Mouse (Mus musculus) hindbrain, embryonic 10.5 days (tissue): ENCODE measurements around the gene Erbb4. TPM values are rescaled to one million over a fixed set of nuclear protein-coding genes. Genes with fewer than 3 reads are reported as not detected.
A peak's percentile ranks its signal among the peaks of the same experiment; 100 is the strongest.

ENCODE experiments used
- DNase-seq: peaks from one replicate; pipeline ENCODE4 v3.0.0-alpha.2; 2017; ENCODE audit warnings: low spot score
- H3K27ac ChIP-seq: fragments of 300-500 bp; sonication (generic); 2 replicates; pipeline ENCODE4 v1.5.1; 2016; ENCODE audit warnings: mild to moderate bottlenecking, moderate library complexity
- H3K27me3 ChIP-seq: fragments of 300-500 bp; sonication (generic); 2 replicates; pipeline ENCODE4 v1.6.1; 2016; ENCODE audit warnings: mild to moderate bottlenecking; ENCODE audit not compliant: poor library complexity, insufficient read depth, severe bottlenecking
- H3K36me3 ChIP-seq: fragments of 300-500 bp; sonication (generic); 2 replicates; pipeline ENCODE4 v1.6.1; 2016; ENCODE audit warnings: mild to moderate bottlenecking, moderate library complexity
- H3K4me1 ChIP-seq: fragments of 300-500 bp; sonication (generic); replicated peaks from 2 replicates; pipeline ENCODE4 v1.6.1; 2016; ENCODE audit warnings: mild to moderate bottlenecking
- H3K4me3 ChIP-seq: fragments of 300-500 bp; sonication (generic); 2 replicates; pipeline ENCODE4 v1.5.1; 2016; ENCODE audit warnings: mild to moderate bottlenecking, moderate library complexity
- H3K9me3 ChIP-seq: fragments of 300-500 bp; sonication (generic); 2 replicates; pipeline ENCODE4 v1.6.1; 2016; ENCODE audit warnings: mild to moderate bottlenecking, moderate library complexity
- WGBS: fragments of 180-500 bp; shearing (Covaris S2); methylation state at CpG from one replicate; pipeline ENCODE4 v1.1.7; 2016; 5-methylcytosine and 5-hydroxymethylcytosine counted together
- polyA plus RNA-seq: library from polyadenylated mRNA; unstranded; fragments of >200 nt; fragmentation: Nextera tagmentation; extraction: Ambion mirVana; gene quantifications from 2 replicates; pipeline ENCODE4 v1.2.1, GENCODE M21; 2016

Erbb4 gene
- 2.3 and 3.8 TPM in 2 replicates for polyA plus RNA-seq

DNA sequence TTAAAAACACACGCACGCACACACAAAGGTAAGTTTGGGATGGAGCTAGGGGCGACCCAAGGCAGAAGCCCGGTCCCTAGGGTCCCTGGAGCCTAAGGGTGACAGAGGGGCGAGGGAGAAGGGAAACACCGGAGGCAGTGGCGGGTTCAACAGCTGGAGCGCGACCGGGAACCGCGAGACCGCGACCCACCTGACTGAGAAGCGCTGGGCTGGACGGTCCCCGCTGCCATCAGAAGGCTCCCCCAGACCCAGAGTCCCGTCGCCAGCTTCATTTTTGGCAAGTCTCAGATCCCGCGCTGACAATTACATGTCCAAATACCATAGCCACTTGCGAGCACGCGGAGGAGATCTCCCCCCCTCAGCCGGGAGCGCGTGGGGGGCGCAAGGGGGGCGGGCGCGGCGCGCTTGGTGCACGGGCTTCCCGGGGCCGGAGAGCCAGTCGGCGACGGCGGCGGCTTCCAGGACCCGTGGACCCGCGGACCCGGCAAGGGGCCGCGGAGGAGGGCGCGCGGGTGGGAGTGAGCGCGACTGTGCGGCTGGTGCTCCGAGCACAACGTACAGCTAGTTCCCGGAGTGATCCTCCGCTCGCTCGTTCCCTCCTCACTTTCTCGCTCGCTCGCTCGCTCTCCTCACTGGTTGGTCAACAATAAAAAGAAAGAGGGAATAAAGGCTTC is at the start of gene Erbb4:
TSS of gene Erbb4 (minus strand) at position 575 of the 674 bp plus-strand sequence.
- peaks cover 42% of the 10 kb centered on the region for H3K4me1 ChIP-seq
- WGBS: under 1% methylated on average over 63 of the region's 63 CpGs
- DNase-seq: peak; percentile 51
- no peaks in the 10 kb centered on the region for H3K9me3 ChIP-seq
- H3K4me3 ChIP-seq: peak within 1 kb of the TSS; percentile 82
- no peaks in the 10 kb centered on the region for H3K36me3 ChIP-seq
- peaks cover 33% of the 10 kb centered on the region for H3K27me3 ChIP-seq
- H3K27ac ChIP-seq: peak within 1 kb of the TSS; percentile 86

DNA sequence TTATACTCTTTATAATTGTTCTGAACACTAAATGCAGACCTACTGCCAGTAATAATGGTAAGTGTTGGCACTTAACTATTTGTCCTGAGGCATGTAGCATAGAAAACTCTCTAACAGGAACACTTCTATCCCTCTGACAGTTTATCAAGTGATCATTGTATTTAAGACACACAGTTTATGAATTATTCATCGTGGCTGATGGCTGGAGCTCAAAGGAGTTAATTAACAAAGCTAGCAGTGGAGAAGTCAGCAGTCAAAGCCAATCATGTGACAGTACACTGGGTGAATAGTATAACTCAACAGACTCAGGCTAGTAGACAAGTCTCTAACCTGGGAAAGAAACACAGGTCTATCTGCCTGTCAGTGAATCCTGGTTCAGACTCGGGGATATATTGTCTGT is 49.5 kb upstream of the Erbb4 start:
- no peak for DNase-seq
- H3K36me3 ChIP-seq: no peaks in the 10 kb centered on the region
- H3K27ac ChIP-seq: no peak overlapping the region
- WGBS: 65% methylated on average over 2 of the region's 2 CpGs
- H3K4me3 ChIP-seq: no peak overlapping the region
- peaks cover 5% of the 10 kb centered on the region; the same call in 1 of the 2 replicates for H3K4me1 ChIP-seq
- H3K27me3 ChIP-seq: no peaks in the 10 kb centered on the region
- H3K9me3 ChIP-seq: no peaks in the 10 kb centered on the region

DNA sequence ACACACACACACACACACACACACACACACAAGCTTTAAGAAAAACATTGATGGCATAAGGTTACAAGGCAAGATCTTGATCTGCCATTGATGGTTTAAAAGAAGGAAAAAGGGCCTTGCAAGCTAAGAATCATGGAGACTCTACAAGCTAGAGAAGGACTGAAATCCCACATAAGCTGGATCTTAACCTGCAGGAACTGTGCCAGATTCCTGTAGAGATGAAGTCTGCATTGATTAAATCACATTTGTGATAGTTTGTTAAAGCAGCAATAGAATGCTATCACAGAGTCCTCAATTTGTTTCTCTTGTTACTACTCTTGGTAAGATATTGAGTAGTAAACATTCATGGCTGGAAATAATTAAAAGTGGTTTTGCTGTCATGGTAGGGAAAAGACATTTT is 33.5 kb upstream of the Erbb4 start:
- H3K9me3 ChIP-seq: no peaks in the 10 kb centered on the region
- no peak overlapping the region for H3K4me3 ChIP-seq
- no peaks in the 10 kb centered on the region for H3K27me3 ChIP-seq
- DNase-seq: no peak
- no peak overlapping the region for H3K27ac ChIP-seq
- no peaks in the 10 kb centered on the region for H3K4me1 ChIP-seq
- no peaks in the 10 kb centered on the region for H3K36me3 ChIP-seq

DNA sequence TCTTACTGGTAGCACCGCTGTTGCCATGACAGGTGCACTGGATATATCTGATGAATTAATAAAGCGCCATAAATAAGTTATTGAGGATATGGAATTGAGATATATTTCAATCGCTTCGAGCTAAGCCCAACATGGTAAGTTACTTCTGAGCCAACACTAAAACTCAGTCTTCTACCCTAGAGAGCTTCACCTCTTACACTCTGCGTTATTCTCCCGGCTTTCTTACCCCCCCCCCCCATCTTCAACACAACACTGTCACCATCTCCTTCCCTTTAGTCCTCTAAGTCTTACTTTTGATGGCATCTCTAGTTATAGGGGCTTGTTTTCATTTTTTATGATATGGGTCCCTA is 31.6 kb upstream of the Erbb4 start:
- WGBS: 59% methylated on average over 6 of the region's 6 CpGs
- DNase-seq: no peak
- Histone ChIP-seq H3K27ac (no peak overlapping the region), H3K27me3 (no peaks in the 10 kb centered on the region), H3K4me3 (no peak overlapping the region), H3K9me3 (no peaks in the 10 kb centered on the region), H3K4me1 (no peaks in the 10 kb centered on the region), H3K36me3 (no peaks in the 10 kb centered on the region)

DNA sequence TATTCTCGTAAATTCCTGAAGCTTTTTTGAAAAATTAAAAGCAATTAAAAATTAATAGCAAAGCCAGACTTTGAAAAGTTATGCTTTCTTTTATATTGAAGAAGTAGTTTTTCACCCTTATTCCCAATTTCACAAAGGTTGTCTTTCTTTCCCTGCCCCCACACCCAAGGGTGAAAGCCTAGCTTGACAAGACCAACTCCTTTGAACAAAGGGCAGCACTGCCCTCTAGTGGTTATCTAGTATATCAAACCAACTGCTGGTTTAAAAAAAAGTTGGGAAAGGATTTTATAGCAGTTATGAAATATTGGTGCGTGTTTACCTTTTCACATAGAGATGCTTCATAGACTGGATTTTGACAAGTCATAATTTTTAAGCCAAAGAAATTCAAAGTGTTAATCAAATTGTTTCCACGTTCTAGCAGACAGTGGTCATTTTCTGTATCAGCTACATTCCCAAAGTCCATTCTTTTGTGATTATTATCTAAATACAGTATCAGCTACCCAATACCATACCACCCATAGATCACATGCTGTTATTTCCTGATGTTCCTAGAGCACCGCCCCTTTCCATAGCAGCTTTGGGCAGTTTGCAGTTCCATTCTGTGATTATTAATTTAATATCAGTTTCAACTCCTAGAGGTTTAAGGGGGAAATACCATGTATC is 31.1 kb upstream of the Erbb4 start:
- no peaks in the 10 kb centered on the region for H3K9me3 ChIP-seq
- no peak overlapping the region for H3K27ac ChIP-seq
- H3K4me3 ChIP-seq: no peak overlapping the region
- 38% methylated on average over 4 of the region's 4 CpGs for WGBS
- H3K27me3 ChIP-seq: no peaks in the 10 kb centered on the region
- peak; percentile 43 for DNase-seq
- no peaks in the 10 kb centered on the region for H3K36me3 ChIP-seq
- no peaks in the 10 kb centered on the region for H3K4me1 ChIP-seq

DNA sequence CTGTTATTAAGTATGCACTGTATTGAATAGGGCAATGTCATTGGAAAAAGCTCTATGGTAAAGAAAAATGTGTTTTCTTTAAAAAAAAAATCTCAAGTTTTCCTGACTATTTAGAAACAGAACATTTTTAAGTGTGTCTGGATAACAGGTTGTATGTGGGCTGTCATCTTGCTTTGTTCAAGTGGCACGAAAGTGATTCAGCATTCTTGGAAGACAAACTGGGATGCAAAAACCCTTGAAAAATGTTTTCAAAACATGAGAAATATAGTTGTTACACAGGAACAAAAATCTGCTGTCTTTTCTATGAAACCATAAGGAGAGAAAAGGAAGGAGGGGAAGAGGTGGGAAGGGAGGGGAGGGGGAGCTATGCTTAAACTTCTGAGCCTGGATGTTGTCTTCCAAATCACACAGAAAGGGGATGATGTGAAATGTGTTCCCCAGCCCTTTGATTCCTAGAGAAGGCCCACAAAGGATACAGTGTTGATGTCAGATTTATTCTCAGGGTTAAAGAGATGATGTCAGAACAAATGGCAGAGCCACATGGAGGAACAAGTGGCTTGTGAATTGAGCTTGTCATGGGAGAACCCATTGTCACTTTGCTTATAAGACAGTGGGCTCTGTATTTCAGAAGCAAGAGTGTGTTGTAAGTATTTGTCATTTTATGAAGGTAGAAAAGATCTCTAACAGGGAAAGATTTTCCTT is 16.4 kb upstream of the Erbb4 start:
- no peak for DNase-seq
- Histone ChIP-seq H3K9me3 (no peaks in the 10 kb centered on the region), H3K27ac (no peak overlapping the region), H3K36me3 (no peaks in the 10 kb centered on the region), H3K4me3 (no peak overlapping the region), H3K27me3 (no peaks in the 10 kb centered on the region), H3K4me1 (no peaks in the 10 kb centered on the region)
- WGBS: 94% methylated on average over 1 of the region's 1 CpGs

DNA sequence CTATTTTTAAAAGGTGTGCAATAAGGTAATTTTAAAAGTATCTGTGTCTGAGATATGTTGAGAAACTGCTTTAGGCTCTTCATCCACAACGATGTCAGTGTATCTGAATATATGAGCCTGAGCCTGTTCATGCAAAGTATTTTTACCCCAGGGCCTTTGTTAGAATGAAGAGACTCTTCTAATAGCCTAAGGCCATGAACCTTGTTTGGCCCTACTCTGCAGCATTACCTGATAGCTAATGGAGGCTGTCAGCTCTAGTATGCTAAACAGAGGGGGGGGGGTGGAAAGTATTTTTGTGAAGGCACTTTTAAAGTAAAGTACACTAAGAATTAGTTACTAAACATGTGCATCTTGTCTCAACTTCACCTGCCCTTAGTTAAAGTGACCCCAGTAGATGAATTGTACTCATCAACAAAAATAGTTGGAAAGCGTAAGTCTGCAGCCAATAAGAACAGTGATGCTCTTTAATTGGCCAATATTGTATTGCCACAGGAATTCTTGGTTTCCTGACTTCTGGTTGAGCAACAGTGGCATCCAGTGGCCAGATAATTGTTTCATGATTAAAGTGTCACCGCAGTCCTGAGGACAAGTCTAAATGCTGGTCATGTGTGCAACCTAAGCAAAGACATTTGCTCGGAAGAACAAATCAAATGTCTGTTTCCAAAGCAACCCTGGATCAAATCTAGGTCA is 10.5 kb upstream of the Erbb4 start:
- Histone ChIP-seq H3K9me3 (no peaks in the 10 kb centered on the region), H3K4me3 (no peak overlapping the region), H3K27ac (no peak overlapping the region), H3K27me3 (no peaks in the 10 kb centered on the region), H3K36me3 (no peaks in the 10 kb centered on the region), H3K4me1 (no peaks in the 10 kb centered on the region)
- WGBS: 85% methylated on average over 4 of the region's 4 CpGs
- DNase-seq: peak; percentile 3

DNA sequence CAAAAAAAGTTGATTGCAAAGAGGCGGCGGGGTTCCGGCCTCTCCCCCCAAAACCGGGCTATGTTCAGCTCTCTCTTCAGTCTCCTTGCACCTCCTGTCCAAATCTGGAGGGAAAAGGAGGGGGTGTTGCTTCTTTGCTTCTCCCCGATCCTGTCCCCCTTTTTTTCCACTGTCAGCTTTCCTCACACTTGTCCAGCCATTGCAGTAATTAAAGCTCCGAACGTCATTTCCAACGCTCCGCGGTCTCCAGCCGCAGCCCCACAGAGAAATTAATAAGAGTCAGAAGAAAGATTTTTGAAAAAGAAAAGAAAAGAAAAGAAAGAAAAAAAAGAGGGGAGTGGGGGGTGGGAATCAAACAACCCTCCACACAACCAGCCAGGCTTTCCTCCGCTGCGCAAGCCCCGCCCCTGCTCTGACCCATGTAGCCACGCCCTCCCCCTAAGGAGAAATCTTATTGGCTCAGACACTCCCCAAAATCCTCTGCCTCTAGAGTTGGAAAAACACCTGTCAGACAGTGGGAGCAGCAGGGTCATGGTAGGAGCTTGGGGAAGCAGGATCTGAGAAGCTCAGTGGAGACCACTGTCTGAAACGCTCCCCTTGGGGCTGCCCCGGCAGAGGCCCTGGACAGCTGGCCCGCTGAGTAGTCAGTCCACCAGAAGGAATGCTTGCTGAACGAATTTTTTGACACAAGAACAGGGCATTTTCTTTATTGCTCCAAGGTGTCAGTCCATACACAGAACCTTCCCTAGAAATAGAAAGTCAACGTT is 483 bp upstream of the Erbb4 start:
- H3K36me3 ChIP-seq: no peaks in the 10 kb centered on the region
- H3K4me1 ChIP-seq: peaks cover 42% of the 10 kb centered on the region
- peaks cover 29% of the 10 kb centered on the region for H3K27me3 ChIP-seq
- 2% methylated on average over 20 of the region's 20 CpGs for WGBS
- peak overlapping the region; percentile 86 for H3K27ac ChIP-seq
- peak; percentile 62 for DNase-seq
- no peaks in the 10 kb centered on the region for H3K9me3 ChIP-seq
- H3K4me3 ChIP-seq: peak overlapping the region; percentile 82

DNA sequence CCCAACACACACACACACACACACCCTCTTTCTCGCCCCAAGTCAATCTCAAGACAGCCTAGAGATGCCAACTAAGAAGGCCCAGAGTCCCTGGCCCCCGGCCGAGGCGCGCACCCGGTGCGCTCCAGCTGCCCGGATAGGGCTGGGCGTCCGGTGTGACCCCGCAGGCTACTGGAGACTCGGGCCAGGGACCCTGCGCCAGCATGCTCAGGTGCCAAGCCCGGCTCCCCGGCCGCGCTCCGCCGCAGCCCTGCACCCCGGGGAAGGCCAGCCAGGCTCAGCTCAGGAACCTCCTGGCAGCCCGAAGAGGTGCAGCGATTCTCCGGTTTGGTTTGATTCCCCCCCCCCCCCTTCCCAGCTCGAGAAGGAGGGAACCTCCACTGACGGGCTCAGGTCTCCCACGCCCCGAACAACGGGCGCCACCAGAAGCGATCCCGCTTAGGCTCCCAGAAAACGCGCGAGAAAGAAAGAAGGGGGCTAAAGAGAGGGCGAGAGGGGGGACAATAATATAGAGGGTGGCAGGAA is 860 bp downstream of the Erbb4 start:
- WGBS: under 1% methylated on average over 35 of the region's 35 CpGs
- Histone ChIP-seq H3K4me3 (peak overlapping the region; percentile 82), H3K27me3 (peaks cover 33% of the 10 kb centered on the region), H3K36me3 (no peaks in the 10 kb centered on the region), H3K27ac (peak overlapping the region; percentile 86), H3K9me3 (no peaks in the 10 kb centered on the region), H3K4me1 (peaks cover 42% of the 10 kb centered on the region)
- DNase-seq: peak; percentile 52

DNA sequence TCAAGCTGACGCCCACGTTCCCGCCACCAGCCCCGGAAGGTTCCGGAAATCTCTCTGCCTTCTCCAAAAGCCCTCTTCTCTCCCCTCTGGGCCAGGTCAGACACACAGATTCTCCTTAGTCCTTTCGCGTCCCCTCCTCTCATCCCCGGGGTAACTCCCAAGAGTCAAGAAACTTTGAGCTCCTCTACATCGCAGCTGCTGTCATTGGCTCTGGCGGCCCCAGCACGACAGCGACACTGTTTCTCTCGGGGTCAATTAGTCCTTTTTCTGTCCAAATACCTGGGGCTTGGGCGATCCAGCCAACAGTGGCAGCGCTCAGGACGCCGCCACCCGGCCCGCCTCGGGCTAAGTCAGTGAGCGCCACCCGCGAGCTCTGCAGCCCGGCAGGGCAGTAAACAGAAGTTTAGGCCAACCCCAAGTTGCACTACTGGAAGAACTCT is 1.5 kb downstream of the Erbb4 start:
- Histone ChIP-seq H3K4me3 (peak overlapping the region; percentile 82), H3K4me1 (peaks cover 42% of the 10 kb centered on the region), H3K27me3 (peaks cover 33% of the 10 kb centered on the region), H3K9me3 (no peaks in the 10 kb centered on the region), H3K27ac (peak overlapping the region; percentile 86), H3K36me3 (no peaks in the 10 kb centered on the region)
- peak; percentile 58 for DNase-seq
- under 1% methylated on average over 24 of the region's 24 CpGs for WGBS

DNA sequence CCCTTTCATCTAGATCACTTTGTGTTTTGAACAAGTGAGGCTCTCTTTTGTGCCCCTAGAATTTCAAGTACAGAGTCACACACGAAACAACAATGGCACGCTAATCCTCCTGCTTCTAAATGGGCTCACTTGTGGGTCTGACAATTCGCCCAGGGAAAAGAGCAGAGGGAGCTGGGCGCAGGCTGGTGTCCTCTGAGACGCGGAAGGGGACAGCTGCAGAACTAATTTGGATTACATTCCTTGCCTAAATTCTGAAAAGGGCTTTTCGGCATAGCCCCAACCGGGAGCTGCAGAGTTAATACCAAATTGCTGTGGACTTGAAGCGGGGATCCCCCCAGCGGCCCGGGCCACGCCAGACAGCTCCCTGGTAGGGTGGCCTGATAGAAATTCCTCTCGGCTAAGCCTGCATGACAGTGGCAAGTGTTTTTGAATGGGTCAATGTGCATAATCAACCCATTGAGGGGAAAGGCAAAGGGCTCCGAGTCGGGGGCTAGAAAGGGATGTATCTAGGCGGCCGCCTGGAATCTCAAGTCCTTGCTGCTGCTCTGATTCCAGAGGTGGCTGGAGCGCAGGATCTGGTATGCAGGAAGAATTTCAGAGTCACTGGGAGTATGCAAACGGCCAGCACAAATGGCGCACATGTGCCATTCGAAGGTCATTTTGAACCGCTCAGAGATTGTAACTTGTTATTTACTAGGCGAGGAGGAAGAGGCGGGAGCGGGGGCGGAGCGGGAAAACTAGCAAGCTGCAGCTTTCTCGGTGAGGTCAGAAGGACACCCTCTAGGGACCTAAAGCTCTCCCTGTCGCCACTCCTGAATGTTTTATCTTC is 2.2 kb downstream of the Erbb4 start:
- H3K27ac ChIP-seq: peak overlapping the region; percentile 86
- peak; percentile 78 for DNase-seq
- no peaks in the 10 kb centered on the region for H3K36me3 ChIP-seq
- peaks cover 42% of the 10 kb centered on the region for H3K4me1 ChIP-seq
- H3K4me3 ChIP-seq: peak overlapping the region; percentile 82
- no peaks in the 10 kb centered on the region for H3K9me3 ChIP-seq
- H3K27me3 ChIP-seq: peaks cover 33% of the 10 kb centered on the region
- under 1% methylated on average over 29 of the region's 29 CpGs for WGBS
